Mouse (Mus musculus): ENCODE data around the gene Gpr39.

DNA sequence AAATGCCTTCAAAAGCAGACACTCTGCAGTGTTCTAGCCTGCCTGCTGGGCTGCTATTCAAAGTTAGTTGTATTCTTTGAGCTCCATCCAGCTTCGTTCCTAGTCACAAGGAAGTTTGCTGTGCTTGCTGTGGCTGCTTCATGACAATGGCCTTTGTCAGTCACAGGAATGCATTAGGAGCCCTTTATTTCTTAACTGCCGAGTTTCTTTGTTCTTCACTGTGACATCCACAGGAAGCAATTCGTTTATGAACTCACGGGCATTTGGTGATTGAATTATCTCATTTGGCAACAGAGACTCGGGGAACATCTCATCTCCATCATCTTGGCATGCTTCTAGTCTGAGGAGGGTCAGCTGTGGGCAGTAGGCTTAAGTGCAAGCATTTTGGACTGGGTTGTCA lies 177.9 kb downstream of the Gpr39 start:
- TF ChIP-seq GATA1 (IDR thresholded peaks at IDR 0.05; ENCODE audit: borderline replicate concordance, low read length) (no peak), FLI1 (IDR thresholded peaks at IDR 0.05; ENCODE audit: low read length) (no peak)

Data from megakaryocyte, embryonic 14.5 days (primary cell).